Comparison of ENCODE assay signal across 15 mouse cellular contexts in the genomic region with DNA sequence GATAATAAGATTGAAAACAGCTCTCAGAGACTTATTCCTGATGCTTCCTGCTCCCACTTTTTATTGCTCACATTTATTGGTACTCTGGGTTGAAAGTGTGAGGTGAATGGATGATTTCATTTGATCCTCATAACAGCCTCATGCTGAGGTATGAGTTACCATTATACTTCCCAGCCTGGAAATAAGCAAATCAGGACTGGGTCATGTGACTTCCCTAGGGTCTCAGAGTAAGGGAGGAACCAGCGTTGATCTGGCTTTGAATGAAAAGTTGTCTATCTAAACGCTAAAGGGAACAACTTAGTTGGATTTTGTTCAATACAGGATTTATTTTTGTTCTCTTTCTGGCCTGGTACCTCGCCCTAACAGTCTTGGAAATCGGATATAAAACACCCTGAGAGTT.
"Had no signal": no experiment of that assay in that cellular context is flagged by ENCODE, and none has a peak within 500 bp of the region (broad histone marks: within the 10 kb centered on the region; RNA-seq: fewer than 3 reads in every experiment).

No protein-coding gene starts in this region.

- H3K9me3 ChIP-seq: neural tube, embryonic 15.5 days; stomach, embryonic 15.5 days had no signal

- H3K9ac ChIP-seq: neural tube, embryonic 15.5 days; stomach, embryonic 15.5 days had no signal

- H3K36me3 ChIP-seq: neural tube, embryonic 15.5 days; stomach, embryonic 15.5 days had no signal

- H3K27ac ChIP-seq: neural tube, embryonic 15.5 days; stomach, embryonic 15.5 days; stomach, postnatal 0 days had no signal

- DNase-seq: retina, postnatal 1 day; right cerebral cortex, adult 18-20 months; right cerebral cortex, postnatal 14 days; right cerebral cortex, postnatal 25 days; right cerebral cortex, postnatal 4 days; spleen, adult 18-20 months; thymus, adult 18-20 months; thymus, adult 2 months; thymus, postnatal 14 days; thymus, postnatal 25 days; thymus, postnatal 36 days; thymus, postnatal 4 days had no signal

- H3K4me1 ChIP-seq: neural tube, embryonic 15.5 days had no signal

- H3K4me3 ChIP-seq: neural tube, embryonic 15.5 days; stomach, embryonic 15.5 days had no signal

- H3K27me3 ChIP-seq: neural tube, embryonic 15.5 days; stomach, embryonic 15.5 days had no signal

- H3K4me2 ChIP-seq: neural tube, embryonic 15.5 days; stomach, embryonic 15.5 days had no signal
